Mouse (Mus musculus) ES-E14 (cell line): ENCODE data around the gene Wfdc2.

ENCODE experiments used
- CHD2 ChIP-seq: IDR thresholded peaks from 2 replicates; pipeline ENCODE4 v1.6.1; 2014; ENCODE audit warnings: mild to moderate bottlenecking, low read depth, low read length, inconsistent platforms
- HCFC1 ChIP-seq: IDR thresholded peaks from 2 replicates; pipeline ENCODE4 v1.6.1; 2012; ENCODE audit warnings: low read length, inconsistent platforms, borderline replicate concordance; ENCODE audit not compliant: insufficient read depth
- MAFK ChIP-seq: IDR thresholded peaks from 2 replicates; pipeline ENCODE4 v1.6.1; 2014; ENCODE audit warnings: mild to moderate bottlenecking, low read depth, low read length, inconsistent platforms; ENCODE audit not compliant: insufficient read depth
- ZC3H11A ChIP-seq: IDR thresholded peaks from 2 replicates; pipeline ENCODE4 v1.6.1; 2012; ENCODE audit warnings: low read depth, mild to moderate bottlenecking, inconsistent platforms, low read length, borderline replicate concordance
- ZNF384 ChIP-seq: IDR thresholded peaks from 2 replicates; pipeline ENCODE4 v1.6.1; 2012; ENCODE audit warnings: low read depth, low read length, inconsistent platforms

- TF ChIP-seq ZNF384 = no peak
- TF ChIP-seq CHD2 = no peak
- TF ChIP-seq MAFK = no peak
- TF ChIP-seq HCFC1 = no peak
- TF ChIP-seq ZC3H11A = no peak
These were observed 48.8 kb upstream of the Wfdc2 start for GRCm38 (mm10) chr2:164513389-164513788.
